Mouse (Mus musculus): ENCODE measurements at regions not wholly inside any gene's neighbourhood (a gene's known extent, or its start where the extent isn't known, plus 50 kb on each side); places are given as distances from the start of the nearest gene placed in this dataset.

- no peak for ATAC-seq (ENCODE audit: low FRiP score)
- Histone ChIP-seq H3K9me3 (no peaks in the 10 kb centered on the region; the same call in 1 of the 2 replicates), H3K27ac (peak overlapping the region; percentile 23), H3K36me3 (no peaks in the 10 kb centered on the region), H3K9ac (no peak overlapping the region), H3K4me2 (no peak overlapping the region), H3K4me3 (no peak overlapping the region), H3K4me1 (replicated peaks) (peaks cover 20% of the 10 kb centered on the region), H3K27me3 (no peaks in the 10 kb centered on the region)
- WGBS: 44% methylated on average over 9 of the region's 9 CpGs
These were observed 228.3 kb upstream of the Gadl1 start for GRCm38 (mm10) chr9:115680703-115681576.

- Histone ChIP-seq H3K27me3 (no peaks in the 10 kb centered on the region), H3K9me3 (no peaks in the 10 kb centered on the region; the same call in 1 of the 2 replicates), H3K36me3 (no peaks in the 10 kb centered on the region), H3K4me1 (replicated peaks) (peaks cover 20% of the 10 kb centered on the region), H3K9ac (no peak overlapping the region), H3K4me3 (no peak overlapping the region), H3K4me2 (no peak overlapping the region), H3K27ac (0 out of 2 replicates have a peak overlapping the region, but pooled peaks have one; percentile 5)
- WGBS: 36% methylated on average over 9 of the region's 9 CpGs
- ATAC-seq (ENCODE audit: low FRiP score): no peak
These were observed 227.4 kb upstream of the Gadl1 start for GRCm38 (mm10) chr9:115681841-115682240.

GRCm38 (mm10) chr9:115683951-115684350 lies 225.3 kb upstream of the Gadl1 start:
- Histone ChIP-seq H3K9me3 (no peaks in the 10 kb centered on the region; the same call in 1 of the 2 replicates), H3K27me3 (no peaks in the 10 kb centered on the region), H3K36me3 (no peaks in the 10 kb centered on the region), H3K9ac (no peak overlapping the region), H3K4me1 (replicated peaks) (peaks cover 23% of the 10 kb centered on the region), H3K27ac (no peak overlapping the region), H3K4me2 (no peak overlapping the region), H3K4me3 (no peak overlapping the region)
- no peak for ATAC-seq (ENCODE audit: low FRiP score)

GRCm38 (mm10) chr9:115686605-115687004 lies 222.7 kb upstream of the Gadl1 start:
- peaks cover 13% of the 10 kb centered on the region for H3K4me1 ChIP-seq (replicated peaks)
- H3K27ac ChIP-seq: no peak overlapping the region
- 95% methylated on average over 5 of the region's 5 CpGs for WGBS
- no peaks in the 10 kb centered on the region; the same call in 1 of the 2 replicates for H3K9me3 ChIP-seq
- no peak for ATAC-seq (ENCODE audit: low FRiP score)
- H3K4me3 ChIP-seq: no peak overlapping the region
- H3K4me2 ChIP-seq: no peak overlapping the region
- H3K27me3 ChIP-seq: no peaks in the 10 kb centered on the region
- no peak overlapping the region for H3K9ac ChIP-seq
- H3K36me3 ChIP-seq: no peaks in the 10 kb centered on the region

GRCm38 (mm10) chr9:115692837-115693236 lies 216.4 kb upstream of the Gadl1 start:
- no peaks in the 10 kb centered on the region for H3K27me3 ChIP-seq
- no peak overlapping the region for H3K27ac ChIP-seq
- H3K4me3 ChIP-seq: no peak overlapping the region
- no peak overlapping the region for H3K4me2 ChIP-seq
- ATAC-seq (ENCODE audit: low FRiP score): no peak
- peaks cover 7% of the 10 kb centered on the region for H3K4me1 ChIP-seq (replicated peaks)
- no peaks in the 10 kb centered on the region for H3K9me3 ChIP-seq
- H3K36me3 ChIP-seq: no peaks in the 10 kb centered on the region
- 68% methylated on average over 2 of the region's 2 CpGs for WGBS
- H3K9ac ChIP-seq: no peak overlapping the region

GRCm38 (mm10) chr9:115703791-115704190 lies 205.5 kb upstream of the Gadl1 start:
- H3K4me1 ChIP-seq (replicated peaks): peaks cover 12% of the 10 kb centered on the region
- no peaks in the 10 kb centered on the region for H3K36me3 ChIP-seq
- H3K4me3 ChIP-seq: no peak overlapping the region
- 95% methylated on average over 7 of the region's 7 CpGs for WGBS
- H3K27ac ChIP-seq: no peak overlapping the region
- no peak overlapping the region for H3K9ac ChIP-seq
- H3K9me3 ChIP-seq: no peaks in the 10 kb centered on the region
- no peaks in the 10 kb centered on the region for H3K27me3 ChIP-seq
- ATAC-seq (ENCODE audit: low FRiP score): no peak
- no peak overlapping the region for H3K4me2 ChIP-seq

- no peak overlapping the region for H3K27ac ChIP-seq
- H3K9me3 ChIP-seq: no peaks in the 10 kb centered on the region
- peaks cover 17% of the 10 kb centered on the region for H3K4me1 ChIP-seq (replicated peaks)
- WGBS: 48% methylated on average over 9 of the region's 9 CpGs
- ATAC-seq (ENCODE audit: low FRiP score): no peak
- no peak overlapping the region for H3K4me2 ChIP-seq
- no peak overlapping the region for H3K9ac ChIP-seq
- H3K36me3 ChIP-seq: no peaks in the 10 kb centered on the region
- no peaks in the 10 kb centered on the region for H3K27me3 ChIP-seq
- no peak overlapping the region for H3K4me3 ChIP-seq
These were observed 205.0 kb upstream of the Gadl1 start for GRCm38 (mm10) chr9:115704249-115704648.

GRCm38 (mm10) chr9:115705761-115706160 lies 203.5 kb upstream of the Gadl1 start:
- Histone ChIP-seq H3K4me1 (replicated peaks) (peaks cover 18% of the 10 kb centered on the region), H3K4me2 (no peak overlapping the region), H3K9ac (no peak overlapping the region), H3K36me3 (no peaks in the 10 kb centered on the region), H3K9me3 (no peaks in the 10 kb centered on the region), H3K27me3 (no peaks in the 10 kb centered on the region), H3K4me3 (no peak overlapping the region), H3K27ac (no peak overlapping the region)
- 82% methylated on average over 6 of the region's 6 CpGs for WGBS
- ATAC-seq (ENCODE audit: low FRiP score): no peak

GRCm38 (mm10) chr9:115708199-115708934 lies 200.9 kb upstream of the Gadl1 start:
- Histone ChIP-seq H3K9me3 (no peaks in the 10 kb centered on the region), H3K27ac (peak overlapping the region; percentile 79), H3K4me2 (peak overlapping the region; percentile 26), H3K36me3 (no peaks in the 10 kb centered on the region), H3K27me3 (no peaks in the 10 kb centered on the region), H3K4me1 (replicated peaks) (peaks cover 18% of the 10 kb centered on the region), H3K9ac (no peak overlapping the region), H3K4me3 (no peak overlapping the region)
- ATAC-seq (ENCODE audit: low FRiP score): peak; percentile 92
- 26% methylated on average over 8 of the region's 8 CpGs for WGBS

GRCm38 (mm10) chr9:115710039-115710739 lies 199.1 kb upstream of the Gadl1 start:
- H3K4me3 ChIP-seq: no peak overlapping the region
- no peak overlapping the region for H3K4me2 ChIP-seq
- H3K9me3 ChIP-seq: no peaks in the 10 kb centered on the region
- H3K27ac ChIP-seq: no peak overlapping the region
- no peak for ATAC-seq (ENCODE audit: low FRiP score)
- H3K4me1 ChIP-seq (replicated peaks): peaks cover 18% of the 10 kb centered on the region
- H3K9ac ChIP-seq: no peak overlapping the region
- H3K27me3 ChIP-seq: no peaks in the 10 kb centered on the region
- no peaks in the 10 kb centered on the region for H3K36me3 ChIP-seq
- WGBS: 68% methylated on average over 14 of the region's 14 CpGs

- peaks cover 4% of the 10 kb centered on the region; the same call in 1 of the 2 replicates for H3K4me1 ChIP-seq (replicated peaks)
- ATAC-seq (ENCODE audit: low FRiP score): no peak
- WGBS: 95% methylated on average over 2 of the region's 2 CpGs
- peaks cover 5% of the 10 kb centered on the region; the same call in 1 of the 2 replicates for H3K9me3 ChIP-seq
- H3K4me2 ChIP-seq: no peak overlapping the region
- H3K36me3 ChIP-seq: peaks cover 1% of the 10 kb centered on the region; the same call in 1 of the 2 replicates
- no peak overlapping the region for H3K27ac ChIP-seq
- no peak overlapping the region for H3K4me3 ChIP-seq
- no peak overlapping the region for H3K9ac ChIP-seq
- H3K27me3 ChIP-seq: no peaks in the 10 kb centered on the region
These were observed 188.9 kb upstream of the Gadl1 start for GRCm38 (mm10) chr9:115720306-115720705.

- peaks cover 6% of the 10 kb centered on the region; the same call in 1 of the 2 replicates for H3K9me3 ChIP-seq
- H3K27me3 ChIP-seq: no peaks in the 10 kb centered on the region
- peaks cover 3% of the 10 kb centered on the region; the same call in 1 of the 2 replicates for H3K36me3 ChIP-seq
- H3K4me3 ChIP-seq: no peak overlapping the region
- no peak overlapping the region for H3K9ac ChIP-seq
- peaks cover 4% of the 10 kb centered on the region; the same call in 1 of the 2 replicates for H3K4me1 ChIP-seq (replicated peaks)
- ATAC-seq (ENCODE audit: low FRiP score): no peak
- H3K27ac ChIP-seq: no peak overlapping the region
- WGBS: 97% methylated on average over 2 of the region's 2 CpGs
- no peak overlapping the region for H3K4me2 ChIP-seq
These were observed 188.4 kb upstream of the Gadl1 start for GRCm38 (mm10) chr9:115720841-115721240.
